ENCODE assay signal across 8 mouse cellular contexts in the genomic region with DNA sequence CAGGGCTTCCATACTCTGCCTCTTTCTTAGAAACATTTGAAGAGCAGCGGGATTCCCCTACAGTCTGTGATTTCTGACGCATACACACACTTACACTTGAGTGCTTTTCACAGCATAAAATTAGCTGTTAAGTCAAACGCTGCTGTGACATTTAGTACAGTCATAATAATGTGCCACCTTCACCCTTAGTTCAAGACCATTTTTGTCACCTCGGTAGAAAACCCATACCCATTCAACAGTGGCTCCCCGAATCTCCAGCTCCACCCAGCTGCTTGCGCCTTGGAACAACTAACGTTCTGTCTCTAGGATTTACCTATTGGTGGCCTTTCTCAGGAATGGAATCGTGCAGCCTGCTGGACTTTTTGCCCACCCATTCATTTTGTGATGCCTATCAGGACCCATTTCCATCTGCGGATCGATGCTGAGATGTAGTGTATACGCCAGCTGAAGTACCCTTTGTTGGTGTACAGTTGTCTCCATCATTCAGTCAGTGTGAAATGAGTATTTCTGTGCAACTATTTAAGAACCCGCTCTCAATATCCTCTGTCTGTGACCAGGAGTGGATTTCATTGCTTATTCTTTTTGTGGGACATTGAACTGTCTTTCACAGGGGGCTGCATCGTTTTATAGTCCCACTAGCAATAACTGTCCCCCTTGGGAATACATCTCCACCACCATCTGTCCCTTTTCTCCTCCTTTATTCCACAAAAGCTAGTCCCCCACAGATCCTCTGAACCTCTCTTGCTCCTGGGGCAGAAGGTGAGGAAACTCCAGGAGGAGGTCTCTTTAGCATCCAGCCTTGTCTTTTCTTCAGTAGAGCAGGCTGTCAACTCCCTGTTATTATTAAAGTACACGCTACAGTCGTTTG. TPM values are rescaled to one million over a fixed set of nuclear protein-coding genes. Genes with fewer than 3 reads are reported as not detected.
DNase-seq lines count a peak whose midpoint lies in the region; ATAC-seq and TF ChIP-seq lines count a peak whose summit lies in the region.

No protein-coding gene starts in this region.

- no peak for TF ChIP-seq CTCF in stomach, postnatal 0 days (IDR thresholded peaks at IDR 0.05; ENCODE audit: low read depth)

- TF ChIP-seq EP300 in stomach, postnatal 0 days (optimal IDR thresholded peaks at IDR 0.05) = no peak

- H3K4me2 ChIP-seq in embryonic facial prominence, embryonic 15.5 days (replicated peaks) = peak overlapping the region; percentile 72
- peak overlapping the region; percentile 95 for H3K4me2 ChIP-seq in liver, embryonic 12.5 days
- peak overlapping the region; percentile 91 for H3K4me2 ChIP-seq in stomach, postnatal 0 days (replicated peaks; ENCODE audit: low read depth)

- DNase-seq in heart, embryonic 10.5 days (ENCODE audit: low spot score) = no peak
- DNase-seq in heart, adult 8-10 months (ENCODE audit: low spot score) = no peak
- peak; percentile 63 to 65 for DNase-seq in B cell, adult 2 months
- no peak for DNase-seq in stomach, postnatal 0 days (ENCODE audit: low spot score)
- no peak for DNase-seq in gastrocnemius, postnatal 25 days
- DNase-seq in right cerebral cortex, postnatal 14 days = no peak

- peak overlapping the region; percentile 93 for H3K27ac ChIP-seq in heart, embryonic 10.5 days
- peak overlapping the region; percentile 97 for H3K27ac ChIP-seq in embryonic facial prominence, embryonic 15.5 days (replicated peaks)
- H3K27ac ChIP-seq in liver, embryonic 12.5 days = peak overlapping the region; percentile 91
- peak overlapping the region; percentile 93 for H3K27ac ChIP-seq in stomach, postnatal 0 days (replicated peaks)

- H3K4me3 ChIP-seq in heart, embryonic 10.5 days = peak overlapping the region; percentile 64
- H3K4me3 ChIP-seq in embryonic facial prominence, embryonic 15.5 days (replicated peaks) = peak overlapping the region; percentile 45
- H3K4me3 ChIP-seq in liver, embryonic 12.5 days = peak overlapping the region; percentile 63
- H3K4me3 ChIP-seq in stomach, postnatal 0 days (ENCODE audit: low read depth, low read length) = peak overlapping the region; percentile 44

- H3K9ac ChIP-seq in embryonic facial prominence, embryonic 15.5 days = no peak overlapping the region
- H3K9ac ChIP-seq in liver, embryonic 12.5 days = peak overlapping the region; percentile 75
- peak overlapping the region; percentile 31 for H3K9ac ChIP-seq in stomach, postnatal 0 days (ENCODE audit: low read length)

- ATAC-seq in embryonic facial prominence, embryonic 15.5 days (ENCODE audit: insufficient number of reproducible peaks, low FRiP score, low TSS enrichment, low read depth) = no peak
- peak; percentile 7 for ATAC-seq in liver, embryonic 12.5 days
- no peak for ATAC-seq in stomach, postnatal 0 days (ENCODE audit: low FRiP score, low TSS enrichment)

- H3K27me3 ChIP-seq in heart, embryonic 10.5 days (ENCODE audit: insufficient read depth, poor library complexity, severe bottlenecking) = no peaks in the 10 kb centered on the region
- H3K27me3 ChIP-seq in embryonic facial prominence, embryonic 15.5 days = no peaks in the 10 kb centered on the region
- no peaks in the 10 kb centered on the region for H3K27me3 ChIP-seq in liver, embryonic 12.5 days (replicated peaks)
- H3K27me3 ChIP-seq in stomach, postnatal 0 days (ENCODE audit: control insufficient read depth, insufficient read depth, low read length) = no peaks in the 10 kb centered on the region

- H3K4me1 ChIP-seq in heart, embryonic 10.5 days = peaks cover 67% of the 10 kb centered on the region
- peaks cover 49% of the 10 kb centered on the region for H3K4me1 ChIP-seq in embryonic facial prominence, embryonic 15.5 days
- peaks cover 82% of the 10 kb centered on the region for H3K4me1 ChIP-seq in liver, embryonic 12.5 days
- peaks cover 17% of the 10 kb centered on the region for H3K4me1 ChIP-seq in stomach, postnatal 0 days (replicated peaks; ENCODE audit: control insufficient read depth, insufficient read depth)

- no peaks in the 10 kb centered on the region for H3K36me3 ChIP-seq in heart, embryonic 10.5 days
- H3K36me3 ChIP-seq in embryonic facial prominence, embryonic 15.5 days = no peaks in the 10 kb centered on the region
- no peaks in the 10 kb centered on the region for H3K36me3 ChIP-seq in liver, embryonic 12.5 days
- no peaks in the 10 kb centered on the region for H3K36me3 ChIP-seq in stomach, postnatal 0 days (ENCODE audit: control insufficient read depth, insufficient read depth, low read length)

- H3K9me3 ChIP-seq in heart, embryonic 10.5 days = no peaks in the 10 kb centered on the region
- H3K9me3 ChIP-seq in embryonic facial prominence, embryonic 15.5 days (replicated peaks) = no peaks in the 10 kb centered on the region
- H3K9me3 ChIP-seq in liver, embryonic 12.5 days (replicated peaks) = no peaks in the 10 kb centered on the region
- H3K9me3 ChIP-seq in stomach, postnatal 0 days (ENCODE audit: control insufficient read depth, low read length) = no peaks in the 10 kb centered on the region

- WGBS in heart, embryonic 10.5 days = 31% methylated on average over 15 of the region's 15 CpGs
- WGBS in embryonic facial prominence, embryonic 15.5 days = 31% methylated on average over 15 of the region's 15 CpGs
- 33% methylated on average over 15 of the region's 15 CpGs for whole genome bisulfite sequencing in liver, embryonic 12.5 days (ENCODE audit: insufficient replicate concordance)
- 30% methylated on average over 15 of the region's 15 CpGs for WGBS in stomach, postnatal 0 days

RNA-seq across cellular contexts. Expression of gene Scd2, which starts 10.1 kb away (rescaled TPM):
- polyA plus RNA-seq in heart, embryonic 10.5 days (2016; fragmentation: Nextera tagmentation; extraction: Ambion mirVana) = 195 and 207 TPM in 2 replicates
- total RNA-seq in heart, adult 8-10 months (2022) = 10 to 100 TPM in 1 of 4 experiments, 1 to 10 TPM in 3; 7.5 to 10.2 (median 9.4) TPM
- 179 and 181 TPM in 2 replicates for polyA plus RNA-seq in embryonic facial prominence, embryonic 15.5 days (2015; fragmentation: Nextera tagmentation; extraction: Ambion mirVana)
- 136 and 148 TPM in 2 replicates for polyA plus RNA-seq in liver, embryonic 12.5 days (2016; fragmentation: Nextera tagmentation; extraction: Ambion mirVana)
- polyA plus RNA-seq in stomach, postnatal 0 days (2015; fragmentation: Nextera tagmentation; extraction: Ambion mirVana) = 29.5 and 34.0 TPM in 2 replicates
- total RNA-seq in gastrocnemius, postnatal 25 days (2021) = 10 to 100 TPM; 11.8 to 12.5 TPM

RNA-seq across cellular contexts. Expression of gene Scd4, which starts 49.5 kb away (rescaled TPM):
- 0.06 and 0.16 TPM in 2 replicates for polyA plus RNA-seq in heart, embryonic 10.5 days (2016; fragmentation: Nextera tagmentation; extraction: Ambion mirVana)
- 1 to 10 TPM; 2.6 to 5.1 (median 3.1) TPM for total RNA-seq in heart, adult 8-10 months (2022)
- 0.16 and 0.39 TPM in 2 replicates for polyA plus RNA-seq in embryonic facial prominence, embryonic 15.5 days (2015; fragmentation: Nextera tagmentation; extraction: Ambion mirVana)
- polyA plus RNA-seq in liver, embryonic 12.5 days (2016; fragmentation: Nextera tagmentation; extraction: Ambion mirVana) = 0.04 TPM in 1 of 2 replicates, not detected in the other
- 0.08 TPM in 1 of 2 replicates, not detected in the other for polyA plus RNA-seq in stomach, postnatal 0 days (2015; fragmentation: Nextera tagmentation; extraction: Ambion mirVana)
- under 1 TPM; 0.15 to 0.16 TPM for total RNA-seq in gastrocnemius, postnatal 25 days (2021)

Comparison
In these comparisons a context has a peak if more than half of its experiments do, and no peak if none do; other contexts are left out.
1. DNase-seq: peak in B cell, adult 2 months (2 of 2); none in heart, embryonic 10.5 days (single experiment), heart, adult 8-10 months (single experiment), stomach, postnatal 0 days (single experiment), gastrocnemius, postnatal 25 days (single experiment) and right cerebral cortex, postnatal 14 days (single experiment).
2. Peak in every context shown above with its lines, with median percentiles within 50 percentile points of each other: H3K27ac ChIP-seq, H3K4me3 ChIP-seq and H3K4me2 ChIP-seq.